Mouse (Mus musculus): ENCODE results near the gene Gart. TPM values are rescaled to one million over a fixed set of nuclear protein-coding genes. Genes with fewer than 3 reads are reported as not detected.

Gart gene
- total RNA-seq (2015; ENCODE audit: low replicate concordance) (30.5 and 37.1 TPM in 2 replicates), total RNA-seq (2017; ENCODE audit: low replicate concordance) (30.8 and 49.3 TPM in 2 replicates)

GRCm38 (mm10) chr16:91646681-91647419 is at the start of gene Gart:
Gene Gart, minus strand, starts transcription at chr16:91646952.
- peak; percentile 87 for ATAC-seq (replicated peaks; ENCODE audit: low FRiP score, poor library complexity, severe bottlenecking)

GRCm38 (mm10) chr16:91695108-91695755 is 48.5 kb upstream of the Gart start:
- no peak for ATAC-seq (replicated peaks; ENCODE audit: low FRiP score, poor library complexity, severe bottlenecking)

- peak; percentile 89 for ATAC-seq (replicated peaks; ENCODE audit: low FRiP score, poor library complexity, severe bottlenecking)
Measured at GRCm38 (mm10) chr16:91694455-91695084, 47.8 kb upstream of the Gart start.

- ATAC-seq (replicated peaks; ENCODE audit: low FRiP score, poor library complexity, severe bottlenecking): peak; percentile 50
Measured at GRCm38 (mm10) chr16:91689791-91690190, 43.0 kb upstream of the Gart start.

GRCm38 (mm10) chr16:91688619-91689334 is 42.0 kb upstream of the Gart start, which contains the start of gene Donson:
Gene Donson, minus strand, starts transcription at chr16:91688770.
- ATAC-seq (replicated peaks; ENCODE audit: low FRiP score, poor library complexity, severe bottlenecking): peak; percentile 89

GRCm38 (mm10) chr16:91688023-91688618 is 41.4 kb upstream of the Gart start:
- ATAC-seq (replicated peaks; ENCODE audit: low FRiP score, poor library complexity, severe bottlenecking): 0 out of 2 replicates have a peak, but pooled peaks have one; percentile 8

- no peak for ATAC-seq (replicated peaks; ENCODE audit: low FRiP score, poor library complexity, severe bottlenecking)
Measured at GRCm38 (mm10) chr16:91686369-91686768, 39.6 kb upstream of the Gart start.

GRCm38 (mm10) chr16:91685526-91685925 is 38.8 kb upstream of the Gart start:
- ATAC-seq (replicated peaks; ENCODE audit: low FRiP score, poor library complexity, severe bottlenecking): no peak

- ATAC-seq (replicated peaks; ENCODE audit: low FRiP score, poor library complexity, severe bottlenecking): no peak
Measured at GRCm38 (mm10) chr16:91680656-91681055, 33.9 kb upstream of the Gart start.

- no peak for ATAC-seq (replicated peaks; ENCODE audit: low FRiP score, poor library complexity, severe bottlenecking)
Measured at GRCm38 (mm10) chr16:91678147-91678911, 31.6 kb upstream of the Gart start.

- no peak for ATAC-seq (replicated peaks; ENCODE audit: low FRiP score, poor library complexity, severe bottlenecking)
Measured at GRCm38 (mm10) chr16:91674500-91674899, 27.7 kb upstream of the Gart start.

GRCm38 (mm10) chr16:91663795-91664194 is 17.0 kb upstream of the Gart start:
- no peak for ATAC-seq (replicated peaks; ENCODE audit: low FRiP score, poor library complexity, severe bottlenecking)

GRCm38 (mm10) chr16:91662336-91662735 is 15.6 kb upstream of the Gart start:
- no peak for ATAC-seq (replicated peaks; ENCODE audit: low FRiP score, poor library complexity, severe bottlenecking)

GRCm38 (mm10) chr16:91661397-91661796 is 14.6 kb upstream of the Gart start:
- no peak for ATAC-seq (replicated peaks; ENCODE audit: low FRiP score, poor library complexity, severe bottlenecking)

- ATAC-seq (replicated peaks; ENCODE audit: low FRiP score, poor library complexity, severe bottlenecking): no peak
Measured at GRCm38 (mm10) chr16:91659798-91660197, 13.0 kb upstream of the Gart start.

GRCm38 (mm10) chr16:91658471-91658870 is 11.7 kb upstream of the Gart start:
- no peak for ATAC-seq (replicated peaks; ENCODE audit: low FRiP score, poor library complexity, severe bottlenecking)

- no peak for ATAC-seq (replicated peaks; ENCODE audit: low FRiP score, poor library complexity, severe bottlenecking)
Measured at GRCm38 (mm10) chr16:91657285-91657684, 10.5 kb upstream of the Gart start.

GRCm38 (mm10) chr16:91655285-91655684 is 8.5 kb upstream of the Gart start:
- ATAC-seq (replicated peaks; ENCODE audit: low FRiP score, poor library complexity, severe bottlenecking): 0 out of 2 replicates have a peak, but pooled peaks have one; percentile 4

- ATAC-seq (replicated peaks; ENCODE audit: low FRiP score, poor library complexity, severe bottlenecking): no peak
Measured at GRCm38 (mm10) chr16:91652191-91652590, 5.4 kb upstream of the Gart start.

Data from erythroblast, adult 5-6 weeks (primary cell).